Mouse (Mus musculus) stomach, embryonic 14.5 days (tissue): ENCODE data around the gene Acot12. TPM values are rescaled to one million over a fixed set of nuclear protein-coding genes. Genes with fewer than 3 reads are reported as not detected.
A peak's percentile ranks its signal among the peaks of the same experiment; 100 is the strongest.

Source experiments
- ATAC-seq: fragments of 200-750 bp; cut with Nextera tagmentation; 2 replicates; pipeline ENCODE4 v1.8.0; 2017; ENCODE audit warnings: low read depth, moderate TSS enrichment; ENCODE audit not compliant: insufficient number of reproducible peaks, insufficient read depth, low FRiP score
- H3K27ac ChIP-seq: fragments of 300-500 bp; sonication (generic); 2 replicates; pipeline ENCODE4 v1.5.1; 2014; ENCODE audit warnings: mild to moderate bottlenecking, low read length, moderate library complexity, mixed read lengths
- H3K27me3 ChIP-seq: fragments of 300-500 bp; sonication (generic); 2 replicates; pipeline ENCODE4 v1.6.1; 2014; ENCODE audit warnings: low read length, control low read depth, mixed read lengths; ENCODE audit not compliant: control insufficient read depth, insufficient read depth
- H3K36me3 ChIP-seq: fragments of 300-500 bp; sonication (generic); 2 replicates; pipeline ENCODE4 v1.6.1; 2014; ENCODE audit warnings: mild to moderate bottlenecking, control low read depth, low read length, moderate library complexity, mixed read lengths; ENCODE audit not compliant: control insufficient read depth, insufficient read depth
- H3K4me1 ChIP-seq: fragments of 300-500 bp; sonication (generic); 2 replicates; pipeline ENCODE4 v1.6.1; 2014; ENCODE audit warnings: low read length, control low read depth, mixed read lengths; ENCODE audit not compliant: control insufficient read depth, insufficient read depth
- H3K4me2 ChIP-seq: fragments of 300-500 bp; sonication (generic); replicated peaks from 2 replicates; pipeline ENCODE4 v1.6.1; 2014; ENCODE audit warnings: low read depth, low read length, control low read depth
- H3K4me3 ChIP-seq: fragments of 300-500 bp; sonication (generic); 2 replicates; pipeline ENCODE4 v1.5.1; 2014; ENCODE audit warnings: low read depth, low read length, control low read depth
- H3K9ac ChIP-seq: fragments of 300-500 bp; sonication (generic); replicated peaks from 2 replicates; pipeline ENCODE4 v1.6.1; 2014; ENCODE audit warnings: low read depth, mild to moderate bottlenecking, control low read depth, low read length, moderate library complexity, mixed read lengths
- H3K9me3 ChIP-seq: fragments of 300-500 bp; sonication (generic); 2 replicates; pipeline ENCODE4 v1.6.1; 2016; ENCODE audit warnings: low read depth, low read length, control low read depth; ENCODE audit not compliant: control insufficient read depth
- WGBS: fragments of 180-500 bp; shearing (Covaris S2); extraction: QIAGEN DNeasy Blood & Tissue Kit; methylation state at CpG from one replicate; pipeline ENCODE4 v1.1.7; 2014; 5-methylcytosine and 5-hydroxymethylcytosine counted together
- polyA plus RNA-seq: library from polyadenylated mRNA; unstranded; fragments of >200 nt; fragmentation: Nextera tagmentation; extraction: Ambion mirVana; gene quantifications from 2 replicates; pipeline ENCODE4 v1.2.1, GENCODE M21; 2014

Gene Acot12
- polyA plus RNA-seq, 1 experiment from 2014 or later = not detected

GRCm38 (mm10) chr13:91796003-91796402, 54.7 kb downstream of the Acot12 start:
- no peak overlapping the region for H3K9ac ChIP-seq
- no peaks in the 10 kb centered on the region for H3K27me3 ChIP-seq
- no peak for ATAC-seq
- no peaks in the 10 kb centered on the region for H3K4me1 ChIP-seq
- 79% methylated on average over 6 of the region's 6 CpGs for whole genome bisulfite sequencing
- H3K4me2 ChIP-seq = no peak overlapping the region
- peaks cover 38% of the 10 kb centered on the region for H3K36me3 ChIP-seq
- no peaks in the 10 kb centered on the region for H3K9me3 ChIP-seq
- no peak overlapping the region for H3K4me3 ChIP-seq
- no peak overlapping the region for H3K27ac ChIP-seq

- Histone ChIP-seq H3K9ac (no peak overlapping the region), H3K27me3 (no peaks in the 10 kb centered on the region), H3K9me3 (no peaks in the 10 kb centered on the region), H3K4me2 (no peak overlapping the region), H3K27ac (no peak overlapping the region), H3K4me3 (no peak overlapping the region), H3K36me3 (peaks cover 44% of the 10 kb centered on the region), H3K4me1 (no peaks in the 10 kb centered on the region)
- no peak for ATAC-seq
- 89% methylated on average over 6 of the region's 6 CpGs for WGBS
These were observed 55.6 kb downstream of the Acot12 start for GRCm38 (mm10) chr13:91796916-91797315.

- peaks cover 44% of the 10 kb centered on the region for H3K36me3 ChIP-seq
- no peaks in the 10 kb centered on the region for H3K9me3 ChIP-seq
- H3K4me1 ChIP-seq = no peaks in the 10 kb centered on the region
- WGBS = 89% methylated on average over 10 of the region's 10 CpGs
- no peak overlapping the region for H3K9ac ChIP-seq
- ATAC-seq = no peak
- H3K27me3 ChIP-seq = no peaks in the 10 kb centered on the region
- no peak overlapping the region for H3K27ac ChIP-seq
- no peak overlapping the region for H3K4me3 ChIP-seq
- no peak overlapping the region for H3K4me2 ChIP-seq
These were observed 56.1 kb downstream of the Acot12 start for GRCm38 (mm10) chr13:91797442-91797841.

GRCm38 (mm10) chr13:91801726-91802125, 60.4 kb downstream of the Acot12 start:
- Histone ChIP-seq H3K27me3 (no peaks in the 10 kb centered on the region), H3K4me1 (no peaks in the 10 kb centered on the region), H3K36me3 (peaks cover 44% of the 10 kb centered on the region), H3K9ac (no peak overlapping the region), H3K9me3 (no peaks in the 10 kb centered on the region), H3K4me3 (no peak overlapping the region), H3K27ac (no peak overlapping the region), H3K4me2 (no peak overlapping the region)
- WGBS = 78% methylated on average over 5 of the region's 5 CpGs
- no peak for ATAC-seq

GRCm38 (mm10) chr13:91807155-91807839, 66.0 kb downstream of the Acot12 start, which contains the start of gene Zcchc9:
Gene Zcchc9 (minus strand): TSS chr13:91807705.
- Histone ChIP-seq H3K4me3 (peak within 1 kb of the TSS; percentile 89), H3K9ac (peak within 1 kb of the TSS; percentile 97), H3K27me3 (no peaks in the 10 kb centered on the region), H3K36me3 (peaks cover 14% of the 10 kb centered on the region; the same call in 1 of the 2 replicates), H3K4me2 (peak within 1 kb of the TSS; percentile 73), H3K9me3 (no peaks in the 10 kb centered on the region), H3K4me1 (no peaks in the 10 kb centered on the region), H3K27ac (peak within 1 kb of the TSS; percentile 93)
- WGBS = under 1% methylated on average over 50 of the region's 50 CpGs
- peak; percentile 98 for ATAC-seq

- no peak for ATAC-seq
- Histone ChIP-seq H3K4me1 (no peaks in the 10 kb centered on the region), H3K27ac (peak overlapping the region; percentile 93), H3K36me3 (peaks cover 14% of the 10 kb centered on the region; the same call in 1 of the 2 replicates), H3K9me3 (no peaks in the 10 kb centered on the region), H3K4me2 (peak overlapping the region; percentile 73), H3K4me3 (peak overlapping the region; percentile 89), H3K9ac (peak overlapping the region; percentile 97), H3K27me3 (no peaks in the 10 kb centered on the region)
- WGBS = 20% methylated on average over 20 of the region's 20 CpGs
These were observed 66.7 kb downstream of the Acot12 start for GRCm38 (mm10) chr13:91807874-91808575.

GRCm38 (mm10) chr13:91809476-91809875, 68.2 kb downstream of the Acot12 start:
- H3K4me3 ChIP-seq = no peak overlapping the region
- no peaks in the 10 kb centered on the region for H3K4me1 ChIP-seq
- H3K36me3 ChIP-seq = peaks cover 10% of the 10 kb centered on the region; the same call in 1 of the 2 replicates
- no peak overlapping the region for H3K9ac ChIP-seq
- ATAC-seq = no peak
- no peak overlapping the region for H3K4me2 ChIP-seq
- 34% methylated on average over 2 of the region's 2 CpGs for WGBS
- no peaks in the 10 kb centered on the region for H3K27me3 ChIP-seq
- H3K27ac ChIP-seq = no peak overlapping the region
- H3K9me3 ChIP-seq = no peaks in the 10 kb centered on the region

GRCm38 (mm10) chr13:91814670-91815069, 73.4 kb downstream of the Acot12 start:
- ATAC-seq = no peak
- WGBS = 90% methylated on average over 5 of the region's 5 CpGs
- Histone ChIP-seq H3K4me3 (no peak overlapping the region), H3K27ac (no peak overlapping the region), H3K4me1 (no peaks in the 10 kb centered on the region), H3K27me3 (no peaks in the 10 kb centered on the region), H3K4me2 (no peak overlapping the region), H3K9me3 (no peaks in the 10 kb centered on the region), H3K36me3 (no peaks in the 10 kb centered on the region), H3K9ac (no peak overlapping the region)
